Mouse (Mus musculus) limb, embryonic 12.5 days (tissue): ENCODE data around the gene Dennd5b. TPM values are rescaled to one million over a fixed set of nuclear protein-coding genes. Genes with fewer than 3 reads are reported as not detected.
A peak's percentile ranks its signal among the peaks of the same experiment; 100 is the strongest.

Experiments
- ATAC-seq: fragments of 200-750 bp; cut with Nextera tagmentation; 2 replicates; pipeline ENCODE4 v1.8.0; 2017; ENCODE audit warnings: low read depth, moderate TSS enrichment; ENCODE audit not compliant: insufficient number of reproducible peaks, insufficient read depth, low FRiP score, low TSS enrichment
- H3K27ac ChIP-seq: fragments of 300-500 bp; sonication (generic); 2 replicates; pipeline ENCODE4 v1.5.1; 2016; ENCODE audit warnings: mild to moderate bottlenecking, moderate library complexity
- H3K27me3 ChIP-seq: fragments of 300-500 bp; sonication (generic); 2 replicates; pipeline ENCODE4 v1.6.1; 2016; ENCODE audit warnings: mild to moderate bottlenecking, moderate library complexity
- H3K36me3 ChIP-seq: fragments of 300-500 bp; sonication (generic); 2 replicates; pipeline ENCODE4 v1.6.1; 2016; ENCODE audit warnings: mild to moderate bottlenecking, moderate library complexity
- H3K4me1 ChIP-seq: fragments of 300-500 bp; sonication (generic); replicated peaks from 2 replicates; pipeline ENCODE4 v1.6.1; 2016
- H3K4me2 ChIP-seq: fragments of 300-500 bp; sonication (generic); 2 replicates; pipeline ENCODE4 v1.6.1; 2016; ENCODE audit warnings: mild to moderate bottlenecking, moderate library complexity
- H3K4me3 ChIP-seq: fragments of 300-500 bp; sonication (generic); replicated peaks from 2 replicates; pipeline ENCODE4 v1.5.1; 2016; ENCODE audit warnings: mild to moderate bottlenecking
- H3K9ac ChIP-seq: fragments of 300-500 bp; sonication (generic); replicated peaks from 2 replicates; pipeline ENCODE4 v1.6.1; 2016; ENCODE audit warnings: mild to moderate bottlenecking, moderate library complexity
- H3K9me3 ChIP-seq: fragments of 300-500 bp; sonication (generic); 2 replicates; pipeline ENCODE4 v1.6.1; 2016; ENCODE audit warnings: mild to moderate bottlenecking, moderate library complexity
- WGBS: fragments of 180-500 bp; shearing (Covaris S2); methylation state at CpG from one replicate; pipeline ENCODE4 v1.1.7; 2016; 5-methylcytosine and 5-hydroxymethylcytosine counted together
- polyA plus RNA-seq: library from polyadenylated mRNA; unstranded; fragments of >200 nt; fragmentation: Nextera tagmentation; extraction: Ambion mirVana; gene quantifications from 2 replicates; pipeline ENCODE4 v1.2.1, GENCODE M21; 2016

The Dennd5b gene
- 8.2 and 8.5 TPM in 2 replicates for polyA plus RNA-seq

GRCm38 (mm10) chr6:149101076-149101942 is at the start of gene Dennd5b:
Gene Dennd5b, minus strand, starts transcription at chr6:149101680.
- peak within 1 kb of the TSS; percentile 87 for H3K9ac ChIP-seq
- H3K4me2 ChIP-seq: peak within 1 kb of the TSS; percentile 84
- H3K27ac ChIP-seq: peak within 1 kb of the TSS; percentile 92
- peak; percentile 81 for ATAC-seq
- no peaks in the 10 kb centered on the region for H3K27me3 ChIP-seq
- WGBS: under 1% methylated on average over 121 of the region's 124 CpGs
- 0 out of 2 replicates have a peak, but pooled peaks cover 3% of the 10 kb centered on the region for H3K4me1 ChIP-seq
- no peaks in the 10 kb centered on the region for H3K9me3 ChIP-seq
- peak within 1 kb of the TSS; percentile 75 for H3K4me3 ChIP-seq
- no peaks in the 10 kb centered on the region for H3K36me3 ChIP-seq

GRCm38 (mm10) chr6:149148436-149149229 is 47.2 kb upstream of the Dennd5b start:
- Histone ChIP-seq H3K4me3 (no peak overlapping the region), H3K27me3 (no peaks in the 10 kb centered on the region), H3K27ac (no peak overlapping the region), H3K36me3 (peaks cover 37% of the 10 kb centered on the region), H3K9me3 (no peaks in the 10 kb centered on the region), H3K4me2 (no peak overlapping the region), H3K4me1 (no peaks in the 10 kb centered on the region), H3K9ac (no peak overlapping the region)
- ATAC-seq: no peak
- WGBS: 83% methylated on average over 7 of the region's 7 CpGs

- WGBS: 97% methylated on average over 1 of the region's 1 CpGs
- Histone ChIP-seq H3K4me3 (no peak overlapping the region), H3K9me3 (no peaks in the 10 kb centered on the region), H3K4me2 (no peak overlapping the region), H3K27ac (no peak overlapping the region), H3K4me1 (0 out of 2 replicates have a peak, but pooled peaks cover 6% of the 10 kb centered on the region), H3K9ac (no peak overlapping the region), H3K36me3 (peaks cover 26% of the 10 kb centered on the region), H3K27me3 (no peaks in the 10 kb centered on the region)
- no peak for ATAC-seq
These were observed 43.7 kb upstream of the Dennd5b start for GRCm38 (mm10) chr6:149145143-149145542.

GRCm38 (mm10) chr6:149141393-149142173 is 40.1 kb upstream of the Dennd5b start:
- Histone ChIP-seq H3K9me3 (no peaks in the 10 kb centered on the region), H3K27ac (peak overlapping the region; percentile 53)
- peak; percentile 96 for ATAC-seq

GRCm38 (mm10) chr6:149139471-149139870 is 38.0 kb upstream of the Dennd5b start, which contains the start of gene Etfbkmt:
Gene Etfbkmt, plus strand, starts transcription at chr6:149139849.
- WGBS: 78% methylated on average over 1 of the region's 1 CpGs
- no peak within 1 kb of the TSS for H3K4me3 ChIP-seq
- no peaks in the 10 kb centered on the region for H3K9me3 ChIP-seq
- H3K4me1 ChIP-seq: peaks cover 15% of the 10 kb centered on the region
- ATAC-seq: no peak
- no peaks in the 10 kb centered on the region for H3K27me3 ChIP-seq
- H3K27ac ChIP-seq: no peak within 1 kb of the TSS
- no peak within 1 kb of the TSS for H3K9ac ChIP-seq
- H3K4me2 ChIP-seq: no peak within 1 kb of the TSS
- peaks cover 10% of the 10 kb centered on the region for H3K36me3 ChIP-seq

More at GRCm38 (mm10) chr6:149141393-149142173, 40.1 kb upstream of the Dennd5b start:
- WGBS: 7% methylated on average over 36 of the region's 36 CpGs
- H3K4me3 ChIP-seq: peak overlapping the region; percentile 55
- H3K4me2 ChIP-seq: peak overlapping the region; percentile 61
- peaks cover 18% of the 10 kb centered on the region for H3K36me3 ChIP-seq
- peak overlapping the region; percentile 74 for H3K9ac ChIP-seq
- H3K27me3 ChIP-seq: no peaks in the 10 kb centered on the region
- H3K4me1 ChIP-seq: 0 out of 2 replicates have a peak, but pooled peaks cover 6% of the 10 kb centered on the region

- ATAC-seq: no peak
- 86% methylated on average over 3 of the region's 3 CpGs for WGBS
These were observed 37.5 kb upstream of the Dennd5b start for GRCm38 (mm10) chr6:149139011-149139410.

GRCm38 (mm10) chr6:149137936-149138335 is 36.5 kb upstream of the Dennd5b start:
- WGBS: 46% methylated on average over 2 of the region's 2 CpGs
- no peaks in the 10 kb centered on the region for H3K9me3 ChIP-seq

More at GRCm38 (mm10) chr6:149139011-149139410, 37.5 kb upstream of the Dennd5b start:
- no peaks in the 10 kb centered on the region for H3K27me3 ChIP-seq
- H3K9ac ChIP-seq: no peak overlapping the region
- no peak overlapping the region for H3K4me2 ChIP-seq
- H3K4me3 ChIP-seq: no peak overlapping the region
- peaks cover 19% of the 10 kb centered on the region for H3K4me1 ChIP-seq
- no peaks in the 10 kb centered on the region for H3K9me3 ChIP-seq
- no peak overlapping the region for H3K27ac ChIP-seq
- peaks cover 6% of the 10 kb centered on the region for H3K36me3 ChIP-seq

GRCm38 (mm10) chr6:149135631-149136030 is 34.2 kb upstream of the Dennd5b start:
- Histone ChIP-seq H3K4me3 (no peak overlapping the region), H3K4me1 (peaks cover 12% of the 10 kb centered on the region), H3K9ac (no peak overlapping the region), H3K9me3 (no peaks in the 10 kb centered on the region), H3K4me2 (no peak overlapping the region), H3K27ac (no peak overlapping the region), H3K36me3 (no peaks in the 10 kb centered on the region), H3K27me3 (no peaks in the 10 kb centered on the region)
- ATAC-seq: no peak
- WGBS: 70% methylated on average over 6 of the region's 6 CpGs

More at GRCm38 (mm10) chr6:149137936-149138335, 36.5 kb upstream of the Dennd5b start:
- Histone ChIP-seq H3K4me1 (peaks cover 19% of the 10 kb centered on the region), H3K4me3 (no peak overlapping the region), H3K36me3 (peaks cover 1% of the 10 kb centered on the region; the same call in 1 of the 2 replicates), H3K27ac (no peak overlapping the region), H3K9ac (no peak overlapping the region), H3K4me2 (no peak overlapping the region), H3K27me3 (no peaks in the 10 kb centered on the region)
- no peak for ATAC-seq

GRCm38 (mm10) chr6:149134391-149135150 is 33.1 kb upstream of the Dennd5b start:
- Histone ChIP-seq H3K4me1 (peaks cover 12% of the 10 kb centered on the region), H3K4me2 (no peak overlapping the region), H3K27ac (no peak overlapping the region), H3K4me3 (no peak overlapping the region), H3K9ac (no peak overlapping the region), H3K36me3 (no peaks in the 10 kb centered on the region), H3K9me3 (no peaks in the 10 kb centered on the region), H3K27me3 (no peaks in the 10 kb centered on the region)
- 6% methylated on average over 5 of the region's 5 CpGs for WGBS
- no peak; the same call in 1 of the 2 replicates for ATAC-seq
